Mouse (Mus musculus) inflammation-experienced regulatory T-cells, adult 6 months (primary cell): ENCODE results near the gene Rybp. TPM values are rescaled to one million over a fixed set of nuclear protein-coding genes. Genes with fewer than 3 reads are reported as not detected.

Source experiments
- ATAC-seq: one replicate; pipeline ENCODE4 v1.8.0; 2017
- polyA plus RNA-seq, 3 experiments: library from polyadenylated mRNA; unstranded; fragments of 100-300 nt; shearing (Covaris generic); gene quantifications; one replicate each; pipeline ENCODE4 v1.2.1; 2017

The Rybp gene
- polyA plus RNA-seq, 3 experiments from 2014 or later = 7.2 to 10.7 (median 9.7) TPM

DNA sequence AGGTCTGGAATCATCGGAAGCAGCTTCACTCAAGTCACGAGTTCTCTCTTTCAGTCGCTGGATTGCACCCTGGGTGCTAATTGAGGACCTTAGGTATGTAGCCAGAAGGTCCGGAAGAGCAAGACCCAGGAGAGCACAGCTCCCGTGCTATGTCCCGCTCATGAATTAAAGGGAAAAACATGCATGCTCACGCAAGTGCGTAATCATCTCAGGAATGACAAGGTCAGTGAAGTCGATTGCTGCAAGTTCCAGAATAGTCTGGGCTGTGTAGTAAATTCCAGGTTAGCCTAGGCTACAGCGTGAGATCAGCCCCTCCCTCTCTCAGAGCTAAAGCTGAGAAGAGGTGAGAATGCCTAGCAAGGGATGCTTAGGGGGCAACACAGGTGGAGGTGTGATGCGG, 100.5 kb downstream of the Rybp start:
- no peak for ATAC-seq

- no peak for ATAC-seq
These were observed 101.8 kb downstream of the Rybp start for GRCm38 (mm10) chr6:100185524-100185923.

GRCm38 (mm10) chr6:100183344-100183743, 103.9 kb downstream of the Rybp start:
- no peak for ATAC-seq

- ATAC-seq = no peak
These were observed 106.4 kb downstream of the Rybp start for GRCm38 (mm10) chr6:100180883-100181262.

DNA sequence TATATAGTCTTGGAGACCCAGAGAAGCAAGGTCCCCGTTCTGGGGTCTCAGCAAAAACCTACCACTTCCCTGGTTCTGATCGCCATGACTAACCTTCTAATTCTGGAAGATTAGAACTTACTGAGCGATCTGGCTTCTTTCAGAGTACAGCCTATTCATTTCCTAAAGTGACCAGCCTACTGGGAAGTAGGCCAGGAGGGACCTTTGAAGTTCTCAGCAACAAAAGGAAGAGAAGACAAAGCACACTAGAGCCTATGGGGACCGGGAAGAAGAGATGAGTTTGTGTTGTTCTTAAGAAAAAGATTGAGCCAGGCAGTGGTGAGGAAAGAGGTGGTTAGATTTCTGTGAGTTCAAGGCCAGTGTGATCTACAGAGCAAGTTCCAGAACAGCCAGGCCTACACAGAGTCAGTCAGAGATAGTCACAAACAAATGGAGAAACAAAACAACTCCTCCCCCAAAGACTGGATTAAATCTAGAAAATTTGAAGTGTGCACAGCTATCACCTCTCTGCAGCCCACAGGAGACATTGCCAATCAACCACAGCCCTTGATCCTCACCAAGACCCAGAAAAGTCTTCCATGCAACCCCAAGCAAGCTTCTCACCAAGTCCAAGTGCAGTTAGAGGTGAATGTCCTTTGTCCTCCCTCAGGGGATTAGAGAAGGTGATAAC, 106.9 kb downstream of the Rybp start:
- no peak for ATAC-seq

DNA sequence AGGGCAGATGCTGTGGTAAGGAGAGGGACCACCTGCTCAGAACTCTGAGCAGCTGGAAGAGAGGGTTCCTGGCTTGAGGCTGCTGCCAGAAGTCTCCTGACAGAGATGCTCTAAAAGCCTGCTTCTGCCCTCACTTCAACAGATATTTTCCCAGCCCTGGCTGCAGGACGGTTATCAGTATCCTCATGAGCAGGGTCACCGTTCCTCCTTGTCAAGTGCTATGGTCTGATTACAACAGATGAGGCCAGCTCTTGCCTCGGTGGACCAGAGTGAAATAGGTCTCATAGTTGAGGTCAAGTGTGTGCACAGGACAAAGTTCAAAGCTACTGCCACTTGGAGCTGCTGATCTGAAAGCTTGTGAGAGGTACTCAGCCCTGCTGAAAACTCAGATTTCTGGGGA, 108.5 kb downstream of the Rybp start:
- no peak for ATAC-seq
